Mouse (Mus musculus) kidney, postnatal 14 days (tissue): ENCODE results near the gene Micu1.

ENCODE experiments used
- DNase-seq: peaks from one replicate; pipeline ENCODE4 v3.0.0; 2022; ENCODE audit warnings: mixed read lengths

Micu1 gene

GRCm38 (mm10) chr10:59814505-59815155 lies 112.4 kb downstream of the Micu1 start:
- peak; percentile 53 for DNase-seq

DNA sequence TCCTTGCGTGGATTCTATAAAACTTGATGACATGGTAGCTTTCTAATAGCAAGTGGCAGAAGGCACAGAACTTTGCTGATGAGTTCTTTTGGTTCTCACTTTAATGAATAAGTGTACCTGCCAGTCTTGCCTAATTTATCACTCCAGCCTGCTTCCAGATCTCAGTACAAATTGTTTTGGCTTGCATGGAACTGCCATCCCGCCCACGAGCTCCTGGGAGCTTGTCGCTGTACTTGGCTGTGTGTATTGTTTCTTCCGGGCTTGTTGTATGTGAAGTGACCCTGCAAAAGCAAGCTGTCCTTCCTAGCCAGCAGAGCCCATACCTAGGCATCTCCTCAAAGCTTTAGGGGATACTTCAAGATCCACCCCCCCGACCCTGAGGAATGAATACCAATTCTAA lies 114.3 kb downstream of the Micu1 start:
- no peak for DNase-seq

DNA sequence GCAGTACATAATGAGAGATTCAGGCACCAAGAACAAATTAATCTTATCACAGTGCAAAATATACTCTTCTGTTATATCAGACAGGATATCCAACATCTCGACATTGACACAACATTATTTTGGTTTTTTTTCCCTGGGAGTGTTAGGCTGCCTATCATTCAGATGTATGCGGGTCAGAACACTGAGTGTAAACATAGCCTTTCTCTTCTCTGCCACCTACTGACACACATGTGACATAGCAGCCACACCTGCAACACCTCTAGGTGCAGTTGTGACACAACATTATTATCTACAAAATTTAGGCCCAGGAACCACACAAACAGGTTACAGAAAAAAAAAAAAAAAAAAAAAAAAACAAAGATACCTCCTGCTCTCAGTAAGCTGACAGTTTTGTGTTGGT lies 115.3 kb downstream of the Micu1 start:
- DNase-seq: peak; percentile 19

GRCm38 (mm10) chr10:59817991-59818390 lies 115.7 kb downstream of the Micu1 start:
- DNase-seq: no peak

DNA sequence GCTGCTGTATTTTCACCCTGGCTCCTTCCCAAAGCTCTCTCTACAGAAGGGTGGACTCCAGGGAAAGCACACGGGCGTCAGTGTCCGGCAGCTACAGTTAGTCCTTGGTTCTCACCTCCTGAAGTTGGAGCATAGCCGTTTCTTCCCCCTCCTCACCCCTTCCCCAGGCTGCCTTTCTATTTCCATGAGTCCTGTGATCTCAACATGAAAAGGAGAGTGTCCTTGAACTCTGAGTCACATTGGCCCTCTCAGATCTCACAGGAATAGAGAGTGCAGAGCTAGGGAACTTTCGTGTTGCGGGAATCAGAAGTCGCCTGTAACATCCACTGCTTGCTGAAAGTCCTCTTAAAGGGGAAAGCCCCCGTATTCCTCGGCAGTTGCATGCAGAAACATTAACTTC lies 116.9 kb downstream of the Micu1 start:
- no peak for DNase-seq

DNA sequence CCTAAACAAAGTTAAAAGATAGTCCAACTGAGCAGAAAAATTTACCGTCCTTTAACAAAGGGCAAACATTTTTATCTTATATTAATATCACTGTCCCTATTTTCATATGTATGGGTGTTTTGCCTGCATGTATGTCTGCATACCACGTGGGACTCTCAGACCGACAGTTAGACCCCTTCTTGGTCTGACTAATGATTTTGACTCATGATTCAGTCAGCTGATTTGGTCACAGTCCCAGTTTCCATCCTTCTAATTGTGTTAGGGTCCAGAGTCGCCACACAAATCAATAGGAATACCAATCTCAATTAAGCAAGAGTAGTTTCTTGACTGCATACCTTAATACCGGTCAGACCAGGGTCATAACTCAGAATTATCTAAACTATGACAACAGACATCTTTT lies 118.6 kb downstream of the Micu1 start:
- DNase-seq: no peak

DNA sequence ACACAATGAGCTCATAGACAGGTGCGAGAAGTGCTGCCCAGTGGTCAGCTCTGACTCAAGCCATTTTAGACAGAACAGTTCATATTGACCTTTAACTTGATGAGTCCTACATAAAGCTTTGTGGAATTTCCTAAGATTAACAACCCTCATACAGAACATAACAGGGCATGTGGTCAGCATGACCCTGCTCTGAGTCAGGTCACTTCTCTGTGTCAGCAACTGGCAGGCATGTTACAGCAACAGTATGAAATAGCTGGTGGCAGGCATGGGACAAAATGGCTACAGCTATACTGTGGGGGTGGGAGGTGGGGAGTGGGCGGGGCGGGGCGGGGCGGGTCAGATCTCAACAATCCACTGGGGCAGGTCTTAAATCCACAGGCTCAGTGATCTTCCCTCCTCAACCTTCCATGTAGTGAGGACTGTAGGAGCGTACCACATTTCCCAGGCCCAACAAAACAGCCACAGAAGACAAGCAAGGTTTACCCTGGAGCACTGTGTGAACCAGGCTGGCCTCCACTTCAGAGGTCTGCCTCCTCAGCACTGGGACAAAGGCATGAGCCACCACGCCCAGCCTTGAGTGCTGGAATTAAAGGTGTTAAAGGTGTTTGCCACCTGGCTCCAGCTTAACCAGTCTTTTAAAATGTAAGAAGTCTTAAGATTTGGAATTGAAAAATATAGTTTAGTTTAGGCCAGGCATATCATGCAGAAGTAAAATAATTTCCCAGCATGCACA lies 119.2 kb downstream of the Micu1 start:
- DNase-seq: no peak

GRCm38 (mm10) chr10:59822857-59823256 lies 120.6 kb downstream of the Micu1 start:
- no peak for DNase-seq

- DNase-seq: no peak
Measured at GRCm38 (mm10) chr10:59825137-59825812, 123.0 kb downstream of the Micu1 start.

- DNase-seq: no peak
Measured at GRCm38 (mm10) chr10:59829886-59830285, 127.6 kb downstream of the Micu1 start.

- no peak for DNase-seq
Measured at GRCm38 (mm10) chr10:59831950-59832349, 129.7 kb downstream of the Micu1 start.

DNA sequence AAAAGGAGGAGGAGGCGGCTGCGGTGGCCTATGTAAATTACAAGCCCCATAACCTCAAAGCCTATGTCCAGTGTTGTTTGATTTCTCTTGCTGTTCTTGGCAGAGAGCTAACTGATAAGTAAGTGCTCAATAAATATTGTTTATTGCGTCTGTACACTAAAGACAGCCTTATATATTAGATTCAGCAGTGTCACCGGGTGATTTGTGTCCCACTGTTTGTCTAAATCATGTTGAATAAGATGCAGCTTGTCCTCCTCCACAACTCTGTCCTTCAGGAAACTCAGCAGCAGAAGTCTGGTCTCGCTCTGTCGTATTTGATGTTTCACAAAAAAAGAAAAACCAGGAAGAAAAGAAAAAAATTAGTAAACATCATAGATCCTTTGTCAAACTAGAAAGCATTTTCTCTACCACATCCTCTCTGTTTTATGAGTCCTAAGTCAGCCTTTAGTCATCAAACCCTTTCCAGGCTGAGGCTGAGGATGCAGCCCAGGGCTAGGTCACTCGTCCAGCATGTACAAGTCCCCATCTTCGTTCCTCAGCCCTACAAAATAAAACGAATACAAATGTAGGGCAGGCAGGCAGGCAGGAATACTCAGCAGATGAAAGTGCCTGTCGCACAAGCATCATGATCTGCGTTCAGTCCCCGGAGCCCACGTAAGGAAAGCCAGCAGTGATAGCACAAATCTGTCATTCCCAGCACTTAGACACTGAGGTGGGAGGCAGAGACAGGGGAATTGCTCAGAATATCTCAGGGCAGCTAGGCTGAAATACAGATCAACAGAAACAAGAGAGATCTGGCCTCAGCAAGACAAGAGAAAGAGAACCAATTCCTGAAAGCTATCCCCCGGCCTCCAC lies 133.3 kb downstream of the Micu1 start:
- DNase-seq: no peak

GRCm38 (mm10) chr10:59837490-59837889 lies 135.2 kb downstream of the Micu1 start:
- DNase-seq: no peak

- no peak for DNase-seq
Measured at GRCm38 (mm10) chr10:59841434-59841833, 139.2 kb downstream of the Micu1 start.

DNA sequence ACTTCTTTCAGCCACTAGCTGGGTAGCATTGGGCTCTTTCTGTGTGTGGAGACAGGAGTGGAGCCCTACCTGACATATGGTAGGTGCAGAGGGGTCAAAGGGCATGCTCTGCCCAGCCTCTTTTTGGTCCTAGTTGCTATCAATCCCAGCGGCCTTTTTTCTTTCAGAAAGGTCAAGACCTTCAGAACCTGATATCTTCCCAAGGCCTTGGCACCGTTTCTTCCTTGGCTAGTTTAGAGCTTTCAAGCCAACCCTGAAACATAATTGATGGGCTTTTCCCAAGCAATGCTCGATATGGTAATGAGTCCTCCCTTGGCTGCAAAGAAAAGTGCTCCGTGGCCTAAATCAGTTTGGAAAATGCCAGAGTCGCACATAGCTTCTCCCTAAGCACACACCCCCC lies 140.8 kb downstream of the Micu1 start:
- DNase-seq: no peak

- DNase-seq: no peak
Measured at GRCm38 (mm10) chr10:59844686-59845085, 142.4 kb downstream of the Micu1 start.

- DNase-seq: no peak
Measured at GRCm38 (mm10) chr10:59846416-59846815, 144.1 kb downstream of the Micu1 start.

- no peak for DNase-seq
Measured at GRCm38 (mm10) chr10:59848079-59848877, 146.0 kb downstream of the Micu1 start.

- no peak for DNase-seq
Measured at GRCm38 (mm10) chr10:59848953-59849352, 146.7 kb downstream of the Micu1 start.

DNA sequence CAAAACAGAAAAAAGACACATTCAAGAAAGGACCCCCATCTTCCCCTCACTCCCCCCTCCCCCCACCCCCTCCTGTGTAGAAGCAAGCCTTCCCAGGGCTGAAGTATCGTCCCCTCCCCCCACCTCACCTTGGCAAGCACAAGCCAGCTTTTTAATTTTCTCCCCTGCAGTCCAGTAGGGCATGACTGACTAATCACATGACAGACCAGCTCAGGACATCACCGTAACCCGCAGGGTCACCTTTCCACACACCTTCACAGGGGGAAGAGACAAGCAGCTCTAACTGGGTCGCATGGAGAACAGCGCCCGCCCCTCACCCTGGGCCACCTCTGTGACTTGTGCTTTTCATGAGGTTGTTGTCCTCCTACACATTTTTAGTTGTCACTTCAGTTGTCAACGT lies 147.1 kb downstream of the Micu1 start:
- DNase-seq: peak; percentile 66

- peak; percentile 46 for DNase-seq
Measured at GRCm38 (mm10) chr10:59857157-59857556, 154.9 kb downstream of the Micu1 start.

GRCm38 (mm10) chr10:59860684-59861083 lies 158.4 kb downstream of the Micu1 start:
- DNase-seq: no peak
